Mouse (Mus musculus): ENCODE data around the gene Chst13. TPM values are rescaled to one million over a fixed set of nuclear protein-coding genes. Genes with fewer than 3 reads are reported as not detected.

Chst13 gene
- polyA plus RNA-seq, 1 experiment from 2014 or later: 3.0 TPM

- H3K9ac ChIP-seq: no peak overlapping the region
- no peak overlapping the region; the same call in 1 of the 2 replicates for H3K27ac ChIP-seq
- no peaks in the 10 kb centered on the region for H3K4me1 ChIP-seq
- H3K9me3 ChIP-seq: no peaks in the 10 kb centered on the region
- no peaks in the 10 kb centered on the region for H3K36me3 ChIP-seq
- H3K27me3 ChIP-seq: peaks cover 7% of the 10 kb centered on the region
- no peak for ATAC-seq (ENCODE audit: insufficient number of reproducible peaks, insufficient read depth, low FRiP score, low TSS enrichment, low read depth)
- H3K4me2 ChIP-seq: no peak overlapping the region
- 75% methylated on average over 7 of the region's 7 CpGs for WGBS
- H3K4me3 ChIP-seq: no peak overlapping the region
These were observed 5.4 kb downstream of the Chst13 start for GRCm38 (mm10) chr6:90319475-90320191.

- no peak for ATAC-seq (ENCODE audit: insufficient number of reproducible peaks, insufficient read depth, low FRiP score, low TSS enrichment, low read depth)
These were observed 6.0 kb downstream of the Chst13 start for GRCm38 (mm10) chr6:90319019-90319418.

DNA sequence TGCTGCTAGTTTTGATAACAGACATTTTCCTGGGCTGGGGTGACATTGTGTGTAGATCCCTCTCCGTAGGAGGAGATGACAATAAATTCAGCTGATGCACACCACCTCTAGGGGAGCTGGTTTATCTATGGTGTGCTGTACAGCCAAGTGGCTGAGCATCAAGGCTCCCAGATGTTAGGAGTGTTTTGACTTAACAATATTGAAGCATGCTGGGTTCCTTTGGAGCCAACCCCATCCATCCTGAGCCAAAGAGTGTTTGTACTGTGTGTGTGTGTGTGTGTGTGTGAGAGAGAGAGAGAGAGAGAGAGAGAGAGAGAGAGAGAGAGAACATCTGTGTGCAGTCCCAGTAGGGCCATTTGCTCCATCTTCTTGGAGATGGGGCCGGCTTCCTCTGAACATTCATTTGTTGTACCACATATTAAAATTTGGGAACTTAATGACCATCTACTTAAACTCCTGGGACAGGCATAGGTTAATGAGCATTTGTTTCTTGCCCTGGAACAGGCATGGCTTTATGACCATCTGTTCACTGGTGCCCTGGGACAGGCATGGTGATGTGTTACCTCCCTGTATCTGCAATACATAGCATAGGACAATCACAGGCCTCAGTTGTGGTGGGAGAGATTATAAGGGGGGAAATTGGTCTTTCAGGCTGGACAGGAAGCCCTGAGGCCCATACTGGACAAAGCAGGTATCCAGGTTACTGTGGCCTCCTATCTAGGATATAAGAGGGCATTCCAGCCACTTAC lies 7.3 kb downstream of the Chst13 start:
- no peaks in the 10 kb centered on the region for H3K27me3 ChIP-seq
- no peaks in the 10 kb centered on the region for H3K9me3 ChIP-seq
- 83% methylated on average over 2 of the region's 2 CpGs for WGBS
- H3K27ac ChIP-seq: no peak overlapping the region
- no peaks in the 10 kb centered on the region for H3K36me3 ChIP-seq
- no peaks in the 10 kb centered on the region for H3K4me1 ChIP-seq
- no peak overlapping the region for H3K4me2 ChIP-seq
- no peak overlapping the region for H3K9ac ChIP-seq
- no peak for ATAC-seq (ENCODE audit: insufficient number of reproducible peaks, insufficient read depth, low FRiP score, low TSS enrichment, low read depth)
- no peak overlapping the region for H3K4me3 ChIP-seq

More at GRCm38 (mm10) chr6:90319019-90319418, 6.0 kb downstream of the Chst13 start:
- Histone ChIP-seq H3K4me2 (no peak overlapping the region), H3K36me3 (no peaks in the 10 kb centered on the region), H3K9ac (no peak overlapping the region), H3K9me3 (no peaks in the 10 kb centered on the region), H3K27me3 (0 out of 2 replicates have a peak, but pooled peaks cover 1% of the 10 kb centered on the region), H3K27ac (no peak overlapping the region), H3K4me1 (no peaks in the 10 kb centered on the region), H3K4me3 (no peak overlapping the region)
- 93% methylated on average over 2 of the region's 2 CpGs for WGBS

GRCm38 (mm10) chr6:90315961-90316360 lies 9.0 kb downstream of the Chst13 start:
- Histone ChIP-seq H3K36me3 (no peaks in the 10 kb centered on the region), H3K9ac (no peak overlapping the region), H3K4me3 (no peak overlapping the region), H3K27me3 (no peaks in the 10 kb centered on the region), H3K27ac (no peak overlapping the region), H3K4me2 (no peak overlapping the region), H3K9me3 (no peaks in the 10 kb centered on the region; the same call in 1 of the 2 replicates), H3K4me1 (no peaks in the 10 kb centered on the region)
- WGBS: 90% methylated on average over 5 of the region's 5 CpGs
- no peak for ATAC-seq (ENCODE audit: insufficient number of reproducible peaks, insufficient read depth, low FRiP score, low TSS enrichment, low read depth)

- H3K27ac ChIP-seq: no peak overlapping the region
- no peaks in the 10 kb centered on the region for H3K27me3 ChIP-seq
- no peaks in the 10 kb centered on the region for H3K36me3 ChIP-seq
- WGBS: 88% methylated on average over 87 of the region's 87 CpGs
- H3K4me3 ChIP-seq: no peak overlapping the region
- H3K9me3 ChIP-seq: peaks cover 10% of the 10 kb centered on the region
- ATAC-seq (ENCODE audit: insufficient number of reproducible peaks, insufficient read depth, low FRiP score, low TSS enrichment, low read depth): peak; percentile 35
- no peak overlapping the region for H3K9ac ChIP-seq
- H3K4me1 ChIP-seq: no peaks in the 10 kb centered on the region
- no peak overlapping the region for H3K4me2 ChIP-seq
These were observed 15.9 kb downstream of the Chst13 start for GRCm38 (mm10) chr6:90308839-90309778.

DNA sequence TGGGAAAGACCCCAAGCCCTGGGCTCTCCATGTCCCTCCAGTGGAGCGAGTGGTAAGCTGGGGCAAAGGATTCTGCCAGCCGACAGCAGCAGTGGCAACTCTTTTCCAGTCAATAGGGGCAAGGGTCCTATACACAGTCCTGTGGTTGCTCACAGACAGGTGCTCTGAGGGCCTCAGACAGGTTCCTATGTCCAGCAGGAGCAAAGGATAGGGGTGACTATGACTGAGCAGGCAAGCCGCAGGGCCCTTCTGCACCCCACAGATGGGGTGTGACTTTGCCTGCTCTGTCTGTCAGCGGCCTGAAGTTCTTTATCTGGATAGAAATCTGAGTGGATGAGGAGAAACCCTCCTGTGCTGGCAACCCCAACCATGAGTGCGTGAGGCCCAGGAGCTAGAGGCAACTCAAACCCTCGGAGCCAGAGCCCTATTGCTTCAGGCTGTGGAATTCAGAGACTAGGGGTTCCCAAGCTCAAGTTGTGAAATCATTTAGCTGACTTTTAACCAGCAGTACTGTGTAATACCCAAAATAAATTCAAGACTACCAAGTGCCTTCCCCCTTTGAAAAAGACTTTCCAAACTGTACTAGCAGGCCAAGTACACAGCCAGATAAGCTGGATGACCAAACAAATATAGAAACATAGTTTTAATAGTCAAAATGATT lies 18.5 kb downstream of the Chst13 start:
- no peak for ATAC-seq (ENCODE audit: insufficient number of reproducible peaks, insufficient read depth, low FRiP score, low TSS enrichment, low read depth)
- H3K9me3 ChIP-seq: peaks cover 10% of the 10 kb centered on the region
- H3K4me1 ChIP-seq: no peaks in the 10 kb centered on the region
- H3K9ac ChIP-seq: no peak overlapping the region
- WGBS: 80% methylated on average over 6 of the region's 6 CpGs
- no peak overlapping the region for H3K4me3 ChIP-seq
- H3K4me2 ChIP-seq: no peak overlapping the region
- H3K27ac ChIP-seq: no peak overlapping the region
- no peaks in the 10 kb centered on the region for H3K36me3 ChIP-seq
- H3K27me3 ChIP-seq: no peaks in the 10 kb centered on the region

DNA sequence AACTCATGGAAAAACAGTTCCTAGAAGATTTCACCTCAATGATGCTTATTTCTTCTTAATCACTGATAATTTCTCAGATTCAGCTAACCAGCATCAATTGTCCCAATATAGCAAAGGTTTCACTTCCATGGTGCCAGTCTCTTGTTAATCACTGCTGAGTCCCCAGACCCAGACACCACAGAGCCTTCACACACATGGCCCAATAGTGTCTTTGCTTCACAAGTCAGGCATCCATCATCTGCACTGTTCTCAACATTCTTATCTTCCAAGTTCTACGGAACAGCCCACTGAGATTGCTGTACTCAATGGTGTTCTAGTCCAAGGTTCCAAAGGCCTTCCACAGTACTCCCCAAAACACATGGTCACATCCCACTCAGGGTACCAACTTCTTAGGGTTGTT lies 24.1 kb downstream of the Chst13 start, which contains the start of gene BC048671:
Gene BC048671 (plus strand): TSS at position 301 of the 400 bp plus-strand sequence.
- Histone ChIP-seq H3K4me2 (no peak within 1 kb of the TSS), H3K4me3 (no peak within 1 kb of the TSS), H3K4me1 (no peaks in the 10 kb centered on the region), H3K36me3 (no peaks in the 10 kb centered on the region), H3K9ac (no peak within 1 kb of the TSS), H3K27me3 (no peaks in the 10 kb centered on the region), H3K27ac (no peak within 1 kb of the TSS), H3K9me3 (0 out of 2 replicates have a peak, but pooled peaks cover 3% of the 10 kb centered on the region)
- no peak for ATAC-seq (ENCODE audit: insufficient number of reproducible peaks, insufficient read depth, low FRiP score, low TSS enrichment, low read depth)
- WGBS: 91% methylated on average over 1 of the region's 1 CpGs

- no peak for ATAC-seq (ENCODE audit: insufficient number of reproducible peaks, insufficient read depth, low FRiP score, low TSS enrichment, low read depth)
- Histone ChIP-seq H3K27ac (no peak overlapping the region), H3K9me3 (peaks cover 3% of the 10 kb centered on the region; the same call in 1 of the 2 replicates), H3K4me2 (no peak overlapping the region), H3K27me3 (no peaks in the 10 kb centered on the region), H3K36me3 (no peaks in the 10 kb centered on the region), H3K9ac (no peak overlapping the region), H3K4me3 (no peak overlapping the region), H3K4me1 (no peaks in the 10 kb centered on the region)
- 55% methylated on average over 12 of the region's 12 CpGs for WGBS
These were observed 36.7 kb downstream of the Chst13 start for GRCm38 (mm10) chr6:90288265-90288664.

Other genes starting within 250 kb of the Chst13 start
- gene Vmn1r49, start 246.7 kb downstream of the Chst13 start, polyA plus RNA-seq (2015; fragmentation: Nextera tagmentation; extraction: Ambion mirVana): not detected in 2 replicates
- gene Vmn1r50, start 223.8 kb downstream of the Chst13 start, polyA plus RNA-seq (2015; fragmentation: Nextera tagmentation; extraction: Ambion mirVana): not detected in 2 replicates
- gene Vmn1r51, start 202.6 kb downstream of the Chst13 start, polyA plus RNA-seq (2015; fragmentation: Nextera tagmentation; extraction: Ambion mirVana): not detected in 2 replicates
- gene Vmn1r52, start 150.4 kb downstream of the Chst13 start, polyA plus RNA-seq (2015; fragmentation: Nextera tagmentation; extraction: Ambion mirVana): not detected in 2 replicates
- gene V1ra8, start 122.4 kb downstream of the Chst13 start, polyA plus RNA-seq (2015; fragmentation: Nextera tagmentation; extraction: Ambion mirVana): not detected in 2 replicates
- gene Vmn1r53, start 100.7 kb downstream of the Chst13 start, polyA plus RNA-seq (2015; fragmentation: Nextera tagmentation; extraction: Ambion mirVana): not detected in 2 replicates
- not detected in 2 replicates for gene Vmn1r54, start 78.9 kb downstream of the Chst13 start, polyA plus RNA-seq (2015; fragmentation: Nextera tagmentation; extraction: Ambion mirVana)
- not detected in 2 replicates for gene BC048671, start 24.0 kb downstream of the Chst13 start, polyA plus RNA-seq (2015; fragmentation: Nextera tagmentation; extraction: Ambion mirVana)
- 0.30 TPM in 1 of 2 replicates, not detected in the other for gene Uroc1, start 8.1 kb upstream of the Chst13 start, polyA plus RNA-seq (2015; fragmentation: Nextera tagmentation; extraction: Ambion mirVana)
- 8.2 and 8.9 TPM in 2 replicates for gene Zxdc, start 44.3 kb upstream of the Chst13 start, polyA plus RNA-seq (2015; fragmentation: Nextera tagmentation; extraction: Ambion mirVana)
- gene Cfap100, start 103.6 kb upstream of the Chst13 start, polyA plus RNA-seq (2015; fragmentation: Nextera tagmentation; extraction: Ambion mirVana): 1.2 and 1.8 TPM in 2 replicates
- gene Klf15, start 137.4 kb upstream of the Chst13 start, polyA plus RNA-seq (2015; fragmentation: Nextera tagmentation; extraction: Ambion mirVana): 7.5 and 7.8 TPM in 2 replicates
- gene Aldh1l1, start 161.2 kb upstream of the Chst13 start, polyA plus RNA-seq (2015; fragmentation: Nextera tagmentation; extraction: Ambion mirVana): 1.6 and 1.9 TPM in 2 replicates